Mouse (Mus musculus): ENCODE results near the gene Lhfpl2. TPM values are rescaled to one million over a fixed set of nuclear protein-coding genes. Genes with fewer than 3 reads are reported as not detected.

Gene Lhfpl2
- polyA plus RNA-seq, 1 experiment from 2014 or later, result 9.6 TPM

DNA sequence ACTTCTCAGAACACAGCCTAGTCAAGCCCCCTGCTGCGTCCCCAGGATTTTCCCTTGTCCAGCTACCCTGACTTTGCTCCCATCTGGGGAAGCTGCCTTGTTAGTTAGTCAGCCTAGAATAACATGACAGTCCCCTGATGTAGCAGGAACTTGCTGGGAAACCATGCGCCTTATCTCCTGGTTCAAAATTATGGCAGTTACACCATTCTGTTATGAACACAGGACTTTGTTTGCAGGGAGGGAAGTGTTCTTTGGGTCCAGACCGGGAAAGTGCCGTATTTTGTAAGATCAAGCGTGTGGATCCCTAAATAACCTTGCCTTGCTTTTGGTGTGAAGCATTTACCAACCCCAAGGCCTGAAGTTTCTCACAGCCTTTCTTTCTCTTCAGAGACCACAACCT is 114.0 kb downstream of the Lhfpl2 start:
- Histone ChIP-seq H3K27me3 (ENCODE audit: control insufficient read depth, insufficient read depth, low read length) (peaks cover 3% of the 10 kb centered on the region; the same call in 1 of the 2 replicates), H3K27ac (ENCODE audit: low read depth, low read length) (no peak overlapping the region), H3K36me3 (ENCODE audit: control insufficient read depth, insufficient read depth, low read length) (no peaks in the 10 kb centered on the region), H3K4me1 (ENCODE audit: control insufficient read depth, insufficient read depth, low read length) (no peaks in the 10 kb centered on the region), H3K4me3 (ENCODE audit: low read depth, low read length) (no peak overlapping the region), H3K9me3 (ENCODE audit: control insufficient read depth, low read length) (no peaks in the 10 kb centered on the region), H3K9ac (replicated peaks; ENCODE audit: low read depth, low read length) (no peak overlapping the region), H3K4me2 (ENCODE audit: low read depth, low read length) (no peak overlapping the region)
- no peak for ATAC-seq (ENCODE audit: low read depth)
- WGBS, result 50% methylated on average over 5 of the region's 5 CpGs

DNA sequence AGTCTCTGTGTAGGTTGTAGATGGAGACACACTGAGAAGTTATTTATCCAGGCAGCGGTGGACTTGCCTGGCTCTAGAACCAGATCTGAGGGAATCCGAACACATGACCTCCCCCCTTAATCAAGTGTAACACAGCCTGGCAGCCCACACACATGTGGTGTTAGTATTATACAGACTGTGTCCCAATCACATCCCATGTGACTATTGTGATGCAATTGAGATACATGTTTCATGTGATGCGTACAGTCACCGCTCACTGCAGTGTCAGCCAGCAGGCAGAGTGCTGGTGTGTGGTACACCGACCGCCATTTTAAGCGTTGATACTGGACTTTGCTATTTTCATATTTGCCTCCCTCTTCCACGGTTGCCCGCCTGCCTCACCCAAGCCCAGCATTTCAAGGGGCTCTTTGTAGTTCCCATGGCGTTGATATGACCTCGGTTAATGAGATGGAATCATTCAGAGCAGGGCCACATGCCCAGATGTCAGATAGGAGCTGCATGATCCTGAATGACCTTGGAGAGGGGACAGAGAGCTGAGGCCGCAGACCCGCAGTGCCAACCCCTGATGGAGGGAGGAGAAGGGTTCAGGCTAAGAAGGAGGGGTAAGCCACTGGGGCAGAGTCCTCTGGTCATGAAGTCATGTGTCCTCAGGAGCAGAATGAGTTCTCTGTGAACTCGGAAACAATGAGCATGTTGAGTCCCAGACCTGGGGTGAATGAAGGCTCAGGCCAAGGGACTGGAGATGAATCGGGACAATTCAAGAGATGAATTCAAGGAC is 115.1 kb downstream of the Lhfpl2 start:
- no peak for ATAC-seq (ENCODE audit: low read depth)
- Histone ChIP-seq H3K4me3 (ENCODE audit: low read depth, low read length) (no peak overlapping the region), H3K9ac (replicated peaks; ENCODE audit: low read depth, low read length) (no peak overlapping the region)

GRCm38 (mm10) chr13:94173633-94174576 is 116.3 kb downstream of the Lhfpl2 start:
- Histone ChIP-seq H3K9me3 (ENCODE audit: control insufficient read depth, low read length) (no peaks in the 10 kb centered on the region), H3K4me3 (ENCODE audit: low read depth, low read length) (peak overlapping the region; percentile 43), H3K36me3 (ENCODE audit: control insufficient read depth, insufficient read depth, low read length) (no peaks in the 10 kb centered on the region), H3K4me1 (ENCODE audit: control insufficient read depth, insufficient read depth, low read length) (no peaks in the 10 kb centered on the region), H3K27ac (ENCODE audit: low read depth, low read length) (no peak overlapping the region), H3K4me2 (ENCODE audit: low read depth, low read length) (peak overlapping the region; percentile 97), H3K9ac (replicated peaks; ENCODE audit: low read depth, low read length) (peak overlapping the region; percentile 46), H3K27me3 (ENCODE audit: control insufficient read depth, insufficient read depth, low read length) (peaks cover 3% of the 10 kb centered on the region; the same call in 1 of the 2 replicates)
- WGBS, result 4% methylated on average over 54 of the region's 55 CpGs
- ATAC-seq (ENCODE audit: low read depth), result peak; percentile 69

More for the DNA sequence above, 115.1 kb downstream of the Lhfpl2 start:
- H3K36me3 ChIP-seq (ENCODE audit: control insufficient read depth, insufficient read depth, low read length), result no peaks in the 10 kb centered on the region
- H3K9me3 ChIP-seq (ENCODE audit: control insufficient read depth, low read length), result no peaks in the 10 kb centered on the region
- H3K4me2 ChIP-seq (ENCODE audit: low read depth, low read length), result no peak overlapping the region
- WGBS, result 65% methylated on average over 15 of the region's 15 CpGs
- no peak overlapping the region for H3K27ac ChIP-seq (ENCODE audit: low read depth, low read length)
- H3K4me1 ChIP-seq (ENCODE audit: control insufficient read depth, insufficient read depth, low read length), result no peaks in the 10 kb centered on the region
- peaks cover 3% of the 10 kb centered on the region; the same call in 1 of the 2 replicates for H3K27me3 ChIP-seq (ENCODE audit: control insufficient read depth, insufficient read depth, low read length)

GRCm38 (mm10) chr13:94174577-94175279 is 117.1 kb downstream of the Lhfpl2 start:
- 31% methylated on average over 16 of the region's 16 CpGs for WGBS
- Histone ChIP-seq H3K9ac (replicated peaks; ENCODE audit: low read depth, low read length) (peak overlapping the region; percentile 46), H3K4me1 (ENCODE audit: control insufficient read depth, insufficient read depth, low read length) (no peaks in the 10 kb centered on the region), H3K9me3 (ENCODE audit: control insufficient read depth, low read length) (no peaks in the 10 kb centered on the region), H3K4me3 (ENCODE audit: low read depth, low read length) (peak overlapping the region; percentile 43), H3K36me3 (ENCODE audit: control insufficient read depth, insufficient read depth, low read length) (no peaks in the 10 kb centered on the region), H3K27me3 (ENCODE audit: control insufficient read depth, insufficient read depth, low read length) (peaks cover 3% of the 10 kb centered on the region; the same call in 1 of the 2 replicates), H3K4me2 (ENCODE audit: low read depth, low read length) (peak overlapping the region; percentile 97), H3K27ac (ENCODE audit: low read depth, low read length) (no peak overlapping the region)
- peak; percentile 4; the same call in 1 of the 2 replicates for ATAC-seq (ENCODE audit: low read depth)

- no peak for ATAC-seq (ENCODE audit: low read depth)
- no peaks in the 10 kb centered on the region for H3K9me3 ChIP-seq (ENCODE audit: control insufficient read depth, low read length)
- H3K36me3 ChIP-seq (ENCODE audit: control insufficient read depth, insufficient read depth, low read length), result no peaks in the 10 kb centered on the region
- H3K4me3 ChIP-seq (ENCODE audit: low read depth, low read length), result no peak overlapping the region
- 77% methylated on average over 6 of the region's 6 CpGs for WGBS
- 0 out of 2 replicates have a peak, but pooled peaks cover 1% of the 10 kb centered on the region for H3K4me1 ChIP-seq (ENCODE audit: control insufficient read depth, insufficient read depth, low read length)
- no peak overlapping the region for H3K27ac ChIP-seq (ENCODE audit: low read depth, low read length)
- no peak overlapping the region for H3K9ac ChIP-seq (replicated peaks; ENCODE audit: low read depth, low read length)
- no peak overlapping the region; the same call in 1 of the 2 replicates for H3K4me2 ChIP-seq (ENCODE audit: low read depth, low read length)
- H3K27me3 ChIP-seq (ENCODE audit: control insufficient read depth, insufficient read depth, low read length), result peaks cover 3% of the 10 kb centered on the region; the same call in 1 of the 2 replicates
These were observed 117.9 kb downstream of the Lhfpl2 start for GRCm38 (mm10) chr13:94175379-94176050.

DNA sequence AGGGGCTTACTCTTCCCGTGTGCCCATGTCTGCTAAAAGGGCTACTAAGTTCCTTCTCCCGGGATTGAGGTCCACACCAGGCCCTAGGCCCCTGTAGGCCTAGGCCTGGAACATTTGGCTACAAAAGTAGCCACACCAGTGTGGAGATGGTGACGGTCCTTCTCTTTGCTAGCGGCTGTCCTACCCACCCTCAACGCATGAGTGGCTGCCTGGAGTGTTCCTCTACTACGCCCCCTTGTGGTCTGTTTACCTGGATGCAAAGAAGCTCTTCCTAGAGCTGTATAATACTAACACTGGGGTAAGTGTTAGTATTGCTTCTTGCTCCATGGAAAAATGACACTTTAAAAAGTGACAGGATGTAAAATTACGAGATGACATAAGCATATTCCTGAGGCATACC is 119.6 kb downstream of the Lhfpl2 start:
- Histone ChIP-seq H3K36me3 (ENCODE audit: control insufficient read depth, insufficient read depth, low read length) (no peaks in the 10 kb centered on the region), H3K27me3 (ENCODE audit: control insufficient read depth, insufficient read depth, low read length) (peaks cover 3% of the 10 kb centered on the region; the same call in 1 of the 2 replicates), H3K27ac (ENCODE audit: low read depth, low read length) (no peak overlapping the region), H3K4me3 (ENCODE audit: low read depth, low read length) (no peak overlapping the region), H3K4me2 (ENCODE audit: low read depth, low read length) (no peak overlapping the region), H3K4me1 (ENCODE audit: control insufficient read depth, insufficient read depth, low read length) (0 out of 2 replicates have a peak, but pooled peaks cover 2% of the 10 kb centered on the region), H3K9ac (replicated peaks; ENCODE audit: low read depth, low read length) (no peak overlapping the region), H3K9me3 (ENCODE audit: control insufficient read depth, low read length) (no peaks in the 10 kb centered on the region)
- WGBS, result 61% methylated on average over 7 of the region's 7 CpGs
- no peak for ATAC-seq (ENCODE audit: low read depth)

DNA sequence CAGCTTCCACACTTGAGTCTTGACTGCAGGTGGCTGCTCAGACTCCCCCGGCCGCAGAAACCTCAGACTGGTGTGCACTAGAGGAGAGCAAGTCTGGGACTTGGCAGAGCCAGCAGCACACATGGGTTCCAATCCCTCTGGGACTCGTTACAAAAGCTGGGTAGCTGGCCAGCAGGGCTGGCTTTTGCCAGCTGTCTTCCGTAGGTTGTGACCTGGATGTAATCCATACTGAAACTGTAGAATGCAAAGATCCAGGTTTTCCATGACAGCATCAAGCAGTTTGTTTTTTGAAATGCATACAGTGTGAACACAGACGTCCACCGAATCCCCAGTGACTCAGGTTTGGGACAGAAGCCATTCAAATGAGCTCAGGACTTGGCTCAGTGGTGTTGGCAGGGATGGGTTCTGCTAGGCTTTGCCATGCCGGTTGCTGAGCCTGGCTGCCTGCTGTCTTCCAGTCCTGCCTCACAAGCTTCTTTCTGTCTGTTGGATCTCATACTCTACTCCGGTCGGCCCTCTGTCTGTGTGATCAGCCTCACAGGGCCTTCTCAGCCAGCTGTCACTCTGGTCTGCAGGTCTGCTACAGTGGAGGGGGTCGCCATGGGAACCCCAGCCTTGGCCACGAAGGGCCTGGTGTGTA is 120.9 kb downstream of the Lhfpl2 start:
- Histone ChIP-seq H3K27me3 (ENCODE audit: control insufficient read depth, insufficient read depth, low read length) (peaks cover 3% of the 10 kb centered on the region; the same call in 1 of the 2 replicates), H3K9ac (replicated peaks; ENCODE audit: low read depth, low read length) (no peak overlapping the region), H3K36me3 (ENCODE audit: control insufficient read depth, insufficient read depth, low read length) (no peaks in the 10 kb centered on the region), H3K4me2 (ENCODE audit: low read depth, low read length) (no peak overlapping the region), H3K4me3 (ENCODE audit: low read depth, low read length) (no peak overlapping the region), H3K4me1 (ENCODE audit: control insufficient read depth, insufficient read depth, low read length) (0 out of 2 replicates have a peak, but pooled peaks cover 2% of the 10 kb centered on the region), H3K9me3 (ENCODE audit: control insufficient read depth, low read length) (no peaks in the 10 kb centered on the region), H3K27ac (ENCODE audit: low read depth, low read length) (no peak overlapping the region)
- peak; percentile 33; the same call in 1 of the 2 replicates for ATAC-seq (ENCODE audit: low read depth)
- 55% methylated on average over 11 of the region's 11 CpGs for WGBS

All from neural tube, embryonic 14.5 days (tissue).